Comparison of ENCODE assay signal across 9 mouse cellular contexts in the genomic region with DNA sequence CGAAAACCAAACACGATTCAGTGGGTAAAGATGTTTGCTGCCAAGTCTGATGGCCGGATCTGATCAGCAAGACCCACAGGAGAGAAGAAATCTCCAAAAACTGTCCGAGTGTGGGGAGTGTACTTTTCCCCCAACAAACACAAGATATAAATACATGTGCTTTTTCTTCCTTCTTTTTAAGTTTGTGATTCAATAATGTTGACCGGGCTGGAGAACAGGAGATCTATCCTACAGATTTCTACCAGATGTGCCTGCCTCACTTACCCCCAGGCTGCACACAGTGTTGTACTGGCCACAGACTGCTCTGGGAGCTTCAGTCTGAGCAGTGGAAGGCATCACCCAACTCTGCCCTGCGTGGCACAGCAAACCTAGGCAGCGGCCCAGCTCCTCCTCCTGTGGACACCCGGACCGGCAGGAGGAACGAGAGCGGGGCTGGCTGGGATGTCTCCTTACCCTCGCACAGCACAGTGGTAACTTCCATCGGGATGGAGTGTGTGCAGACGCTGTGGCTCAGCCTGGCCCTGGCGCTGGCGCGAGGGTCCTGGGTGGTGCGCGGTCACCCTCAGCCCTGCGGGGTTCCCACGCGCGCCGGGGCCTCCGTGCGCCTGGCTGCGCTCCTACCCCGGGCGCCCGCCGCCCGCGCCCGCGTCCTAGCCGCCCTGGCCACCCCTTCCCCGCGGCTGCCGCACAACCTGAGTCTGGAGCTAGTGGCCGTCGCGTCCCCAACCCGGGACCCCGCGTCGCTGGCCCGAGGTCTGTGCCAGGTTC. TPM values are rescaled to one million over a fixed set of nuclear protein-coding genes. Genes with fewer than 3 reads are reported as not detected.
A peak's percentile ranks its signal among the peaks of the same experiment; 100 is the strongest.
DNase-seq lines count a peak whose midpoint lies in the region; ATAC-seq and TF ChIP-seq lines count a peak whose summit lies in the region.
"Had no signal": no experiment of that assay in that cellular context is flagged by ENCODE, and none has a peak within 500 bp of the region (broad histone marks: within the 10 kb centered on the region; RNA-seq: fewer than 3 reads in every experiment).

Gene Grin3b, plus strand, starts transcription at position 301 of the 768 bp plus-strand sequence.

- H3K4me1 ChIP-seq in limb, embryonic 15.5 days: peaks cover 21% of the 10 kb centered on the region
- no peaks in the 10 kb centered on the region for H3K4me1 ChIP-seq in stomach, postnatal 0 days (replicated peaks; ENCODE audit: control insufficient read depth, insufficient read depth)

- 6% methylated on average over 45 of the region's 47 CpGs for WGBS in limb, embryonic 15.5 days
- 6% methylated on average over 38 of the region's 47 CpGs for WGBS in stomach, postnatal 0 days

- DNase-seq in embryo, embryonic 10 days (ENCODE audit: low spot score): peak; percentile 39
- no peak for DNase-seq in embryo, embryonic 9.5 days (ENCODE audit: extremely low spot score)
- peak; percentile 28 for DNase-seq in retina, postnatal 1 day
- DNase-seq in retina, embryonic 14.5 days (ENCODE audit: low spot score): no peak
- DNase-seq in stomach, postnatal 0 days (ENCODE audit: low spot score): no peak
- DNase-seq in spleen, postnatal 4 days (ENCODE audit: low spot score in 2 of 2): no peak

- peak within 1 kb of the TSS; percentile 90 for H3K4me2 ChIP-seq in limb, embryonic 15.5 days
- peak within 1 kb of the TSS; percentile 64 for H3K4me2 ChIP-seq in stomach, postnatal 0 days (replicated peaks; ENCODE audit: low read depth)

- peaks cover 42% of the 10 kb centered on the region for H3K36me3 ChIP-seq in limb, embryonic 15.5 days
- H3K36me3 ChIP-seq in stomach, postnatal 0 days (ENCODE audit: control insufficient read depth, insufficient read depth, low read length): peaks cover 16% of the 10 kb centered on the region

- no peak for TF ChIP-seq CTCF in stomach, postnatal 0 days (IDR thresholded peaks at IDR 0.05; ENCODE audit: low read depth)

- H3K27me3 ChIP-seq in limb, embryonic 15.5 days: peaks cover 35% of the 10 kb centered on the region
- no peaks in the 10 kb centered on the region for H3K27me3 ChIP-seq in stomach, postnatal 0 days (ENCODE audit: control insufficient read depth, insufficient read depth, low read length)
- H3K27me3 ChIP-seq: CH12.LX had no signal

- no peaks in the 10 kb centered on the region for H3K9me3 ChIP-seq in limb, embryonic 15.5 days
- no peaks in the 10 kb centered on the region for H3K9me3 ChIP-seq in stomach, postnatal 0 days (ENCODE audit: control insufficient read depth, low read length)

- H3K27ac ChIP-seq in limb, embryonic 15.5 days: peak within 1 kb of the TSS; percentile 23; the same call in 1 of the 2 replicates
- no peak within 1 kb of the TSS for H3K27ac ChIP-seq in stomach, postnatal 0 days (replicated peaks)

- peak within 1 kb of the TSS; percentile 48 for H3K4me3 ChIP-seq in limb, embryonic 15.5 days
- H3K4me3 ChIP-seq in stomach, postnatal 0 days (ENCODE audit: low read depth, low read length): peak within 1 kb of the TSS; percentile 36

- no peak for TF ChIP-seq EP300 in stomach, postnatal 0 days (optimal IDR thresholded peaks at IDR 0.05)

- ATAC-seq in limb, embryonic 15.5 days (ENCODE audit: insufficient number of reproducible peaks, low FRiP score, low TSS enrichment, low read depth): no peak
- peak; percentile 11; the same call in 1 of the 2 replicates for ATAC-seq in stomach, postnatal 0 days (ENCODE audit: low FRiP score, low TSS enrichment)
- ATAC-seq in cerebellum, adult (ENCODE audit: insufficient number of reproducible peaks, low FRiP score, low TSS enrichment): no peak

- H3K9ac ChIP-seq in limb, embryonic 15.5 days: peak within 1 kb of the TSS; percentile 47
- peak within 1 kb of the TSS; percentile 47 for H3K9ac ChIP-seq in stomach, postnatal 0 days (ENCODE audit: low read length)

RNA-seq across cellular contexts. Expression of gene Grin3b, which starts in this region (rescaled TPM):
- polyA plus RNA-seq in limb, embryonic 15.5 days (2015; fragmentation: Nextera tagmentation; extraction: Ambion mirVana): 0.40 and 0.64 TPM in 2 replicates
- polyA plus RNA-seq in stomach, postnatal 0 days (2015; fragmentation: Nextera tagmentation; extraction: Ambion mirVana): 0.17 and 0.18 TPM in 2 replicates

Comparison
In these comparisons a context has a peak if more than half of its experiments do, and no peak if none do; other contexts are left out.
1. DNase-seq: peak in embryo, embryonic 10 days (single experiment) and retina, postnatal 1 day (single experiment); none in embryo, embryonic 9.5 days (single experiment), retina, embryonic 14.5 days (single experiment), stomach, postnatal 0 days (single experiment) and spleen, postnatal 4 days (0 of 2).
2. Peak in ATAC-seq, H3K4me3 ChIP-seq, H3K9ac ChIP-seq and H3K4me2 ChIP-seq in stomach, postnatal 0 days; RNA of the gene not detected or under 1 TPM.